Mouse (Mus musculus) brain, embryonic 14.5 days (tissue): Measurements from ENCODE around the gene Wdr95. TPM values are rescaled to one million over a fixed set of nuclear protein-coding genes. Genes with fewer than 3 reads are reported as not detected.
A peak's percentile ranks its signal among the peaks of the same experiment; 100 is the strongest.

ENCODE experiments used
- DNase-seq: peaks from one replicate; pipeline ENCODE4 v3.0.0-alpha.2; 2011; ENCODE audit warnings: low read depth
- CTCF ChIP-seq: fragments of 200-500 bp; IDR thresholded peaks from 2 replicates; pipeline ENCODE4 v1.5.1; 2012; ENCODE audit warnings: inconsistent platforms, mild to moderate bottlenecking, moderate library complexity, borderline replicate concordance; ENCODE audit not compliant: insufficient read depth, insufficient read length; ENCODE audit errors: extremely low read depth
- POLR2A ChIP-seq: fragments of 200-500 bp; IDR thresholded peaks from 2 replicates; pipeline ENCODE4 v1.6.1; 2012; ENCODE audit warnings: mild to moderate bottlenecking, inconsistent platforms, borderline replicate concordance; ENCODE audit not compliant: poor library complexity, insufficient read depth, insufficient read length, severe bottlenecking; ENCODE audit errors: extremely low read depth
- polyA plus RNA-seq: library from polyadenylated mRNA; depleted of rRNA; stranded (reverse); fragments of >200 nt; gene quantifications from 2 replicates; pipeline ENCODE4 v1.2.3, GENCODE M21; 2012

The Wdr95 gene
- polyA plus RNA-seq, 1 experiment, result 0.37 TPM

- peak; percentile 81 for DNase-seq
- TF ChIP-seq CTCF (no peak), POLR2A (no peak)
These were observed 24.9 kb upstream of the Wdr95 start for GRCm38 (mm10) chr5:149503423-149504175.

GRCm38 (mm10) chr5:149504985-149505384 lies 23.5 kb upstream of the Wdr95 start:
- no peak for TF ChIP-seq POLR2A
- TF ChIP-seq CTCF, result no peak
- DNase-seq, result no peak

GRCm38 (mm10) chr5:149506033-149506432 lies 22.4 kb upstream of the Wdr95 start:
- TF ChIP-seq POLR2A (no peak), CTCF (peak; percentile 23; the same call in 1 of the 2 replicates)
- DNase-seq, result no peak

- DNase-seq, result no peak
- TF ChIP-seq CTCF (no peak), POLR2A (no peak)
These were observed 20.1 kb upstream of the Wdr95 start for GRCm38 (mm10) chr5:149508094-149509029.

- no peak for TF ChIP-seq CTCF
- no peak for TF ChIP-seq POLR2A
- peak; percentile 76 for DNase-seq
These were observed 18.2 kb upstream of the Wdr95 start for GRCm38 (mm10) chr5:149510323-149510722.

- TF ChIP-seq CTCF (no peak), POLR2A (no peak)
These were observed 15.8 kb upstream of the Wdr95 start for GRCm38 (mm10) chr5:149512695-149513094.

GRCm38 (mm10) chr5:149513438-149514086 lies 14.9 kb upstream of the Wdr95 start:
- TF ChIP-seq POLR2A (no peak), CTCF (no peak)
- peak; percentile 94 for DNase-seq

More at GRCm38 (mm10) chr5:149512695-149513094, 15.8 kb upstream of the Wdr95 start:
- peak; percentile 96 for DNase-seq

- TF ChIP-seq CTCF (peak; percentile 36; the same call in 1 of the 2 replicates), POLR2A (no peak)
These were observed 14.3 kb upstream of the Wdr95 start for GRCm38 (mm10) chr5:149514087-149514671.

GRCm38 (mm10) chr5:149514890-149515289 lies 13.6 kb upstream of the Wdr95 start:
- TF ChIP-seq CTCF (no peak), POLR2A (no peak)
- peak; percentile 57 for DNase-seq

More at GRCm38 (mm10) chr5:149514087-149514671, 14.3 kb upstream of the Wdr95 start:
- peak; percentile 96 for DNase-seq

- peak; percentile 94 for DNase-seq
These were observed 11.4 kb upstream of the Wdr95 start for GRCm38 (mm10) chr5:149517116-149517515.

GRCm38 (mm10) chr5:149520806-149521205 lies 7.7 kb upstream of the Wdr95 start:
- DNase-seq, result no peak
- TF ChIP-seq POLR2A (no peak), CTCF (no peak)

More at GRCm38 (mm10) chr5:149517116-149517515, 11.4 kb upstream of the Wdr95 start:
- TF ChIP-seq POLR2A, result no peak
- no peak for TF ChIP-seq CTCF

- no peak for TF ChIP-seq POLR2A
- TF ChIP-seq CTCF, result no peak
These were observed 4.6 kb upstream of the Wdr95 start for GRCm38 (mm10) chr5:149523856-149524241.

More at GRCm38 (mm10) chr5:149523856-149524241, 4.6 kb upstream of the Wdr95 start:
- no peak for DNase-seq
